Mouse (Mus musculus): ENCODE measurements around the gene Olfr963. TPM values are rescaled to one million over a fixed set of nuclear protein-coding genes. Genes with fewer than 3 reads are reported as not detected.

Gene Olfr963
- polyA plus RNA-seq (2011; ENCODE audit: insufficient read length, low read depth, missing spikeins) = not detected in 2 replicates

DNA sequence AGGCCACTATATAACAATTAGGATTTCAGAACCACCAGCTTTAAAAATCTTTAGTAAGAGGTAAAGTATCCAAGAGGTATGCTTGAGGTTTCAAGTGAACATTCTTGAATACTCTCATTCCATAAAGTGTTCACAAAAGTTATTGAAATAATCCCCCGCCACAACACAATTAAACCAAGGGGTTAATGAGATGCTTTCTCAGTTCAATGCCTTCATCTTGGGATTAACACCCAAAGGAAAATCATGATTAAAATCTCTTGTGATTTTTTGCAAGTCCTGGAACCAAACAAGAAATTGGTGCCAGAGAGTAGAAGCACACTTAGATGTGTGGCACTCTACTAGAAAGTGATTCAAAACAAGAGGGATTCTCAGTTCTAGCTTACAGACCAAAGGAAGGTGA lies at the start of gene Olfr963:
Olfr963 (plus strand) TSS at position 301 of the 400 bp plus-strand sequence.
- no peaks in the 10 kb centered on the region for H3K4me1 ChIP-seq (ENCODE audit: control insufficient read depth, insufficient read depth, low read length)
- H3K4me3 ChIP-seq (ENCODE audit: insufficient read depth, low read length) = no peak within 1 kb of the TSS
- H3K27ac ChIP-seq (ENCODE audit: insufficient read depth, low read length) = no peak within 1 kb of the TSS
- no peak for TF ChIP-seq POLR2A (IDR thresholded peaks at IDR 0.05; ENCODE audit: low read depth, low read length)
- no peak for TF ChIP-seq CTCF (IDR thresholded peaks at IDR 0.05; ENCODE audit: borderline replicate concordance, insufficient read depth, low read length)

DNA sequence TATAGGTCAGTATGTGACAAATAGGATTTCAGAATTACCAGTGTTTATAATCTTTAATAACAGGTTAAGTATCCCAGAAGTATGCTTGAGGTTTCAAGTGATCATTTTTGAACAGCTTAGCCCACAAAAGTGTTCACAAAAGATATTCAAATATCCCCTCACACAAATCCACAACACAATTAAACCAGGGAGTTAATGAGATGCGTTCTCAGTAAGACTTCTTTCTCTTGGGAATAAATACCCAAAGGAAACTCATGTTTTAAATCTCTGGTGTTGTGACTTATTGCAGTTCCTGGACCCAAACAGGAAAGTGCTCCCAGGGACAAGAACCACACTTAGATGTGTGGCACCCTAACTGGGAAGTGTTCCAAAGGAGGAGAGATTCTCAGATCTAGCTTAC lies 45.9 kb upstream of the Olfr963 start, which contains the start of gene Olfr960:
Olfr960 (plus strand) TSS at position 301 of the 400 bp plus-strand sequence.
- Histone ChIP-seq H3K4me3 (ENCODE audit: insufficient read depth, low read length) (no peak within 1 kb of the TSS), H3K27ac (ENCODE audit: insufficient read depth, low read length) (no peak within 1 kb of the TSS), H3K4me1 (ENCODE audit: control insufficient read depth, insufficient read depth, low read length) (no peaks in the 10 kb centered on the region)
- no peak for TF ChIP-seq CTCF (IDR thresholded peaks at IDR 0.05; ENCODE audit: borderline replicate concordance, insufficient read depth, low read length)
- TF ChIP-seq POLR2A (IDR thresholded peaks at IDR 0.05; ENCODE audit: low read depth, low read length) = no peak

- TF ChIP-seq POLR2A (IDR thresholded peaks at IDR 0.05; ENCODE audit: low read depth, low read length) = no peak
- TF ChIP-seq CTCF (IDR thresholded peaks at IDR 0.05; ENCODE audit: borderline replicate concordance, insufficient read depth, low read length) = no peak
- Histone ChIP-seq H3K4me1 (ENCODE audit: control insufficient read depth, insufficient read depth, low read length) (no peaks in the 10 kb centered on the region), H3K27ac (ENCODE audit: insufficient read depth, low read length) (no peak overlapping the region)
These were observed 43.2 kb upstream of the Olfr963 start for GRCm38 (mm10) chr9:39623783-39624182.

DNA sequence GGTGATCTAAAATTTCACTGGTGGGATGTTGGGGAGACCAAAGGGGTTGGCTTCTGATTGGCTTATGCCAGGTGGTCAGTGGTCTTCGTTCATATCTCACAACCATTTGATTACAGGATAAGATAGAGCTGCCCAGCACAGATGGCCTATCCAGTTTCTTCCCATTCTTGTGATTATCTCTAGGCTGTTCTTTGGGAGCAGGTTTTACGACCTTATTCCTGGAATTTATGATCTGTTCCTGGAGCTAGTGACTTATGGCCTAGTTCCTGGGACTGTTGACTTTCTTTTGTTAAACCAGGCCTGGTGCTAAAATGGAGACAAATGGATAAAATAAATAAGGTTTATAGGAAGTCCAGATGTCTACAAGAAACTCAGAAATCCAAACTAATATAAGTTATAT lies 42.3 kb upstream of the Olfr963 start:
- TF ChIP-seq POLR2A (IDR thresholded peaks at IDR 0.05; ENCODE audit: low read depth, low read length) (no peak), CTCF (IDR thresholded peaks at IDR 0.05; ENCODE audit: borderline replicate concordance, insufficient read depth, low read length) (no peak)
- no peak overlapping the region for H3K27ac ChIP-seq (ENCODE audit: insufficient read depth, low read length)
- no peaks in the 10 kb centered on the region for H3K4me1 ChIP-seq (ENCODE audit: control insufficient read depth, insufficient read depth, low read length)
- H3K4me3 ChIP-seq (ENCODE audit: insufficient read depth, low read length) = no peak overlapping the region

More at GRCm38 (mm10) chr9:39623783-39624182, 43.2 kb upstream of the Olfr963 start:
- no peak overlapping the region for H3K4me3 ChIP-seq (ENCODE audit: insufficient read depth, low read length)

GRCm38 (mm10) chr9:39629069-39629468 lies 37.9 kb upstream of the Olfr963 start:
- H3K4me3 ChIP-seq (ENCODE audit: insufficient read depth, low read length) = no peak overlapping the region
- TF ChIP-seq POLR2A (IDR thresholded peaks at IDR 0.05; ENCODE audit: low read depth, low read length) (no peak), CTCF (IDR thresholded peaks at IDR 0.05; ENCODE audit: borderline replicate concordance, insufficient read depth, low read length) (no peak)
- no peaks in the 10 kb centered on the region for H3K4me1 ChIP-seq (ENCODE audit: control insufficient read depth, insufficient read depth, low read length)
- no peak overlapping the region for H3K27ac ChIP-seq (ENCODE audit: insufficient read depth, low read length)

DNA sequence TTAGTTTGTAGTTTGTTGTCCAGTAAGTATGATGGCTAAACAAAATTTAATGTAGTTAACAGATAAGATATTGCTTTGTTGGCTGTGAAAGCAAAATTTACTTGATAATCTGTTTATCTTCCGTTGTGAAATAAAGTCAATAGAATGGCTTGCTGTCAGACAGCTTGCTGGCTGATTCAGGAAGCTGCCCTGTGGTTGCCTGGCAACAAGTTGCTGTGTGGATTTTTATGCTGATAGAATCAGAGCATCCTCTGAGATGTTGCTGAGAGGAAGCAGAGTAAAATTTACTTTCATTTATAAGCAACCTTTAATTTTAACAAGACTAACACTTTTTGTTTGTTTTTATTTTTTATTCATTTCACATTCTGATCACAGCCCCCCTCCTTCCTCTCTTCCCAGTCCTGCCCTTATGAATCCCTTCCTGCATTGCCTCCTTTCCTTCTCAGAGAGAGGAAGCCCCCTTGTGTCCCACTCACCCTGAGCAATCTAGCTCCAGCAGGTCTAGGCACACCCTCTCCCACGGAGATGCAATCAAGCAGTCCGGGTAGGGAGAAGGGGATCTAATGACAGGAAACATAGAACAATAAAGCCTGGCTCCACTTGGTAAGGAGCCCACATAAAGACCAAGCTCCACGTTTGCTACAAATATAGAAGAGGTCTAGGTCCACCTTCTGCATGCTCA lies 33.0 kb upstream of the Olfr963 start:
- Histone ChIP-seq H3K4me1 (ENCODE audit: control insufficient read depth, insufficient read depth, low read length) (no peaks in the 10 kb centered on the region), H3K27ac (ENCODE audit: insufficient read depth, low read length) (no peak overlapping the region), H3K4me3 (ENCODE audit: insufficient read depth, low read length) (no peak overlapping the region)
- no peak for TF ChIP-seq POLR2A (IDR thresholded peaks at IDR 0.05; ENCODE audit: low read depth, low read length)
- no peak for TF ChIP-seq CTCF (IDR thresholded peaks at IDR 0.05; ENCODE audit: borderline replicate concordance, insufficient read depth, low read length)

DNA sequence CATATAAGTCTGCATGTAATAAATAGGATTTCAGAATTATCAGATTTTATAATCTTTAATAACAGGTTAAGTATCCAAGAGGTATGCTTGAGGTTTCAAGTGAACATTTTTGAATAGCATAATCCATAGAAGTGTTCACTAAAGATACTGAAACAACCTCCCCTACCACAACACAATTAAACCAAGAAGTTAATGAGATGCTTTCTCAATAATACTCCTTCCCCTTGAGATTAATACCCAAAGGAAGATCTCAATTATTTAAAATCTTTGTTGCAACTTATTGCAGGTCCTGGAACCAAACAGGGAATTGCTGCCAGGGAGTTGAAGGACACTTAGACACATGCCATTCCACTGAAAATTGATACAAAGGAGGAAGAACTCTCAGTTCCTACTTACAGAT lies 22.2 kb upstream of the Olfr963 start, which contains the start of gene Olfr961:
Olfr961 (plus strand) TSS at position 301 of the 400 bp plus-strand sequence.
- H3K4me3 ChIP-seq (ENCODE audit: insufficient read depth, low read length) = no peak within 1 kb of the TSS
- H3K27ac ChIP-seq (ENCODE audit: insufficient read depth, low read length) = no peak within 1 kb of the TSS
- no peak for TF ChIP-seq POLR2A (IDR thresholded peaks at IDR 0.05; ENCODE audit: low read depth, low read length)
- no peak for TF ChIP-seq CTCF (IDR thresholded peaks at IDR 0.05; ENCODE audit: borderline replicate concordance, insufficient read depth, low read length)
- H3K4me1 ChIP-seq (ENCODE audit: control insufficient read depth, insufficient read depth, low read length) = no peaks in the 10 kb centered on the region

DNA sequence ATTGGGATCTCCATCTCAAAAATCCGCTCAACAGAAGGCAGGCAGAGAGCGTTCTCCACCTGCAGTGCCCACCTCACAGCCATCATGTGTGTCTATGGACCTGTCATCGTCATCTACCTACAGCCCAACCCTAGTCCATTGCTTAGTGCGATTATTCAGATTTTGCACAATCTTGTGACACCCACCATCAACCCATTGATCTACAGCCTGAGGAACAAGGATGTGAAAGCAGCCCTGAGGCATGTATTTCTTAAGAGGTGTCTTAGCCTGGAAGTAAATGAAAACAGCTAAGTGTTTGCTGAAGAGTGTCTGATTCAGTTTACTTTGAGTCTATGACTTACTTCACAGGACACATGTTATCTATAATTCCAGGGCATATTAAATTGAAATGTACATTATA lies 19.6 kb upstream of the Olfr963 start:
- no peaks in the 10 kb centered on the region for H3K4me1 ChIP-seq (ENCODE audit: control insufficient read depth, insufficient read depth, low read length)
- TF ChIP-seq POLR2A (IDR thresholded peaks at IDR 0.05; ENCODE audit: low read depth, low read length) = no peak
- no peak overlapping the region for H3K27ac ChIP-seq (ENCODE audit: insufficient read depth, low read length)
- no peak overlapping the region for H3K4me3 ChIP-seq (ENCODE audit: insufficient read depth, low read length)

GRCm38 (mm10) chr9:39654756-39655396 lies 12.1 kb upstream of the Olfr963 start:
- Histone ChIP-seq H3K27ac (ENCODE audit: insufficient read depth, low read length) (no peak overlapping the region), H3K4me1 (ENCODE audit: control insufficient read depth, insufficient read depth, low read length) (no peaks in the 10 kb centered on the region), H3K4me3 (ENCODE audit: insufficient read depth, low read length) (no peak overlapping the region)
- no peak for TF ChIP-seq CTCF (IDR thresholded peaks at IDR 0.05; ENCODE audit: borderline replicate concordance, insufficient read depth, low read length)
- TF ChIP-seq POLR2A (IDR thresholded peaks at IDR 0.05; ENCODE audit: low read depth, low read length) = no peak

DNA sequence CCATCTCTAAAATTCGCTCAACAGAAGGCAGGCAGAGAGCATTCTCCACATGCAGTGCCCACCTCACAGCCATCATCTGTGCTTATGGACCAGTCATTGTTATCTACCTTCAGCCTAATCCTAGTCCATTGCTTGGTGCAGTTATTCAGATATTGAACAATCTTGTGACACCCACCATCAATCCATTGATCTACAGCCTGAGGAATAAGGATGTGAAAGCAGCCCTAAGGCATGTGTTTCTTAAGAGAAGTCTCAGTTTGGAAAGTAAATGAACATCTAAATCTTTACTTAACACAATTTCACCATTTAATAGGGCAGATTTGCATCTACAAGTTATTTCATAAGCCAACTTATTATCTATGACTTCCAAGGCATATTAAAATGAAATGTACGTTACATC lies 2.7 kb downstream of the Olfr963 start:
- no peak overlapping the region for H3K4me3 ChIP-seq (ENCODE audit: insufficient read depth, low read length)
- TF ChIP-seq POLR2A (IDR thresholded peaks at IDR 0.05; ENCODE audit: low read depth, low read length) (no peak), CTCF (IDR thresholded peaks at IDR 0.05; ENCODE audit: borderline replicate concordance, insufficient read depth, low read length) (no peak)
- H3K4me1 ChIP-seq (ENCODE audit: control insufficient read depth, insufficient read depth, low read length) = no peaks in the 10 kb centered on the region
- H3K27ac ChIP-seq (ENCODE audit: insufficient read depth, low read length) = no peak overlapping the region

Data from embryonic fibroblast, embryonic 13.5 days (primary cell).